Mouse (Mus musculus): Measurements from ENCODE around the gene Slc12a4. TPM values are rescaled to one million over a fixed set of nuclear protein-coding genes. Genes with fewer than 3 reads are reported as not detected.

The Slc12a4 gene
- 13.0 and 14.0 TPM in 2 replicates for polyA plus RNA-seq (2012; ENCODE audit: low replicate concordance)

GRCm38 (mm10) chr8:105965905-105966341 lies at the start of gene Slc12a4:
TSS of gene Slc12a4 (minus strand) at chr8:105966097.

DNA sequence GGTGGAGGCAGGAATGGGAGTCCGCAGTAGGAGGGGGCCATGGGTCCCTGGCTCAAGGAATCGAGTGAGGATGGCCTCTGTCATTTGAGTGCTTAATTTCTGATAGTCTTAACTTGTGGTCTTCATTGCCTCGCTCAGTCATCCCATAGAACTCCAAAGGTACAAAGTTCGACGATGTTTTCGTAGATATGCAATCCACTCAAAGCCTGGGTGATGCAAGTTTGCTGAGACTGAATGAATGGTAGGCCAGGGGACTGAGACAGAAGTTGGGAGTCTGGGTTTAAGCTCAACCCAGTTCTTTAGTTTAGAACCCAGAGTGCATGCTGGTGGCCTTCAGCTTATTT lies 45.7 kb upstream of the Slc12a4 start, which contains the start of gene Ddx28:
Ddx28 (minus strand) TSS at position 240 of the 344 bp plus-strand sequence.

GRCm38 (mm10) chr8:106005875-106006274 lies 40.0 kb upstream of the Slc12a4 start, which contains the start of gene Dpep2nb:
TSS of gene Dpep2nb (minus strand) at chr8:106005975.

GRCm38 (mm10) chr8:105990856-105991387 lies 25.0 kb upstream of the Slc12a4 start, which contains the start of gene Dus2:
TSS of gene Dus2 (plus strand) at chr8:105991337.

GRCm38 (mm10) chr8:105979325-105979724 lies 13.4 kb upstream of the Slc12a4 start, which contains the start of gene Dpep3:
TSS of gene Dpep3 (minus strand) at chr8:105979429.

GRCm38 (mm10) chr8:105943321-105943739 lies 22.6 kb downstream of the Slc12a4 start, which contains the start of gene Lcat:
TSS of gene Lcat (minus strand) at chr8:105943382.

DNA sequence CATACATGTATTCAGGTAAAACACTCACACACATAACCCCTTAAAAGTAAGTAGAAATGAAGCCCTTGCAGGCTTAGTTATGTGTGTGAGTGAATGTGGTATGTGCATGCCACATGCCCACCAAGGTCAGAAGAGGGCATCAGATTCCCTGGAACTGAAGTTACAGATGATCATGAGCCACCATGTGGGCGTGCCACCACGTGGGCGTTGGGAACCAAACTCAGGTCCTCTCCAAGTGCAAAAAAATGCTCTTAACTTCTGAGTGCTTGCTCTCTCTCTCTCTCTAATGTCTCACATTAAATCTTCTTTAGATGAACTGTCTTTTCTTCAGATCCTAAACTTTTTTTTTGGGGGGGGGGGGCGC lies 27.6 kb downstream of the Slc12a4 start, which contains the start of gene Psmb10:
Psmb10 (minus strand) TSS at position 139 of the 364 bp plus-strand sequence.

DNA sequence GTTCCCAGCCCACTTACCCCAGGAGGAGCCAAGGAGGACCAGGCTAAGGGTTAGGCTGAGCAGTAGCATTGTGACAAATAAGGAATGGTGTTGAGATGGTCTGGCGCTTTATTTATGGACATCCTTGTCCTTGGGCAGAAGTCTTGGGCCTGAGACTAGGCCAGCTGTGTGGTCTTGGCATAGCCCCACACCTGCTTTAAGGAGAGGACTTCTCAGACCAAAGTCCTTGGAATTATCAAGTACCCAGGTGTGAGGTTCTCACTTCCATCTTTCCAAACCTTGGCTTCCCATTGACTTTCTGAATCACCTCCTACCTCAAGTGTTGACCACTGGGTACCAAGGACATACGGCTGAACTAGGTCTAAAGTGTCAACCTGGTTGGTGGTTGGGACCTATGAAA lies 32.1 kb downstream of the Slc12a4 start, which contains the start of gene Ctrl:
Ctrl (minus strand) TSS at position 101 of the 400 bp plus-strand sequence.

GRCm38 (mm10) chr8:105900180-105900940 lies 65.5 kb downstream of the Slc12a4 start, which contains the start of gene Pskh1:
TSS of gene Pskh1 (plus strand) at chr8:105900441.

Other genes with a start within 250 kb of the Slc12a4 start
- 3.2 and 6.1 TPM in 2 replicates for gene Gfod2, start 207.4 kb downstream of the Slc12a4 start, polyA plus RNA-seq (2012; ENCODE audit: low replicate concordance)
- 19.8 and 48.7 TPM in 2 replicates for gene Ranbp10, start 138.7 kb downstream of the Slc12a4 start, polyA plus RNA-seq (2012; ENCODE audit: low replicate concordance)
- gene Tsnaxip1, start 138.4 kb downstream of the Slc12a4 start, polyA plus RNA-seq (2012; ENCODE audit: low replicate concordance), result 0.07 TPM in 1 of 2 replicates, not detected in the other
- 9.2 and 12.3 TPM in 2 replicates for gene Cenpt, start 112.8 kb downstream of the Slc12a4 start, polyA plus RNA-seq (2012; ENCODE audit: low replicate concordance)
- 19.0 and 24.1 TPM in 2 replicates for gene Thap11, start 111.0 kb downstream of the Slc12a4 start, polyA plus RNA-seq (2012; ENCODE audit: low replicate concordance)
- 38.8 and 39.6 TPM in 2 replicates for gene Nutf2, start 105.5 kb downstream of the Slc12a4 start, polyA plus RNA-seq (2012; ENCODE audit: low replicate concordance)
- 23.1 and 27.6 TPM in 2 replicates for gene Edc4, start 85.2 kb downstream of the Slc12a4 start, polyA plus RNA-seq (2012; ENCODE audit: low replicate concordance)
- gene Nrn1l, start 72.5 kb downstream of the Slc12a4 start, polyA plus RNA-seq (2012; ENCODE audit: low replicate concordance), result 3.1 and 6.7 TPM in 2 replicates
- gene Pskh1, start 65.7 kb downstream of the Slc12a4 start, polyA plus RNA-seq (2012; ENCODE audit: low replicate concordance), result 9.4 and 20.9 TPM in 2 replicates
- gene Ctrl, start 32.2 kb downstream of the Slc12a4 start, polyA plus RNA-seq (2012; ENCODE audit: low replicate concordance), result 0.53 and 1.1 TPM in 2 replicates
- 387 and 416 TPM in 2 replicates for gene Psmb10, start 27.7 kb downstream of the Slc12a4 start, polyA plus RNA-seq (2012; ENCODE audit: low replicate concordance)
- gene Lcat, start 22.7 kb downstream of the Slc12a4 start, polyA plus RNA-seq (2012; ENCODE audit: low replicate concordance), result 0.10 and 0.83 TPM in 2 replicates
- not detected in 2 replicates for gene Dpep3, start 13.3 kb upstream of the Slc12a4 start, polyA plus RNA-seq (2012; ENCODE audit: low replicate concordance)
- 4.4 and 7.5 TPM in 2 replicates for gene Dus2, start 25.2 kb upstream of the Slc12a4 start, polyA plus RNA-seq (2012; ENCODE audit: low replicate concordance)
- gene Dpep2nb, start 39.9 kb upstream of the Slc12a4 start, polyA plus RNA-seq (2012; ENCODE audit: low replicate concordance), result not detected in 2 replicates
- gene Ddx28, start 45.8 kb upstream of the Slc12a4 start, polyA plus RNA-seq (2012; ENCODE audit: low replicate concordance), result 12.8 and 15.2 TPM in 2 replicates
- 30.9 and 42.5 TPM in 2 replicates for gene Nfatc3, start 92.7 kb upstream of the Slc12a4 start, polyA plus RNA-seq (2012; ENCODE audit: low replicate concordance)
- 0.03 and 0.11 TPM in 2 replicates for gene Esrp2, start 170.9 kb upstream of the Slc12a4 start, polyA plus RNA-seq (2012; ENCODE audit: low replicate concordance)
- 32.9 and 41.5 TPM in 2 replicates for gene Pla2g15, start 184.3 kb upstream of the Slc12a4 start, polyA plus RNA-seq (2012; ENCODE audit: low replicate concordance)
- 5.1 and 6.3 TPM in 2 replicates for gene Slc7a6, start 202.8 kb upstream of the Slc12a4 start, polyA plus RNA-seq (2012; ENCODE audit: low replicate concordance)
- gene Slc7a6os, start 244.8 kb upstream of the Slc12a4 start, polyA plus RNA-seq (2012; ENCODE audit: low replicate concordance), result 29.2 and 33.5 TPM in 2 replicates
- gene Prmt7, start 244.8 kb upstream of the Slc12a4 start, polyA plus RNA-seq (2012; ENCODE audit: low replicate concordance), result 3.5 and 20.1 TPM in 2 replicates